Mouse (Mus musculus) thymus, adult 2 months (tissue): ENCODE measurements around the gene Wnk2.

Source experiments
- CTCF ChIP-seq: fragments of 200-500 bp; IDR thresholded peaks from 2 replicates; pipeline ENCODE4 v1.5.1; 2012; ENCODE audit warnings: mild to moderate bottlenecking, control low read depth, low read length, moderate library complexity, borderline replicate concordance; ENCODE audit not compliant: control insufficient read depth, poor library complexity, insufficient read depth; ENCODE audit errors: extremely low read depth
- POLR2A ChIP-seq: fragments of 200-500 bp; IDR thresholded peaks from 2 replicates; pipeline ENCODE4 v1.6.1; 2012; ENCODE audit warnings: mild to moderate bottlenecking, low read length, control low read depth, moderate library complexity; ENCODE audit not compliant: control insufficient read depth, poor library complexity, insufficient read depth; ENCODE audit errors: extremely low read depth

GRCm38 (mm10) chr13:49092596-49092995 lies 55.2 kb downstream of the Wnk2 start:
- no peak for TF ChIP-seq CTCF
- no peak for TF ChIP-seq POLR2A
